Mouse (Mus musculus) embryo, embryonic 10 days (tissue): ENCODE data around the gene Smc1a.

ENCODE experiments used
- DNase-seq: peaks from one replicate; pipeline ENCODE4 v3.0.0-alpha.2; 2015; ENCODE audit warnings: low spot score

Gene Smc1a

GRCm38 (mm10) chrX:152016151-152017145 lies at the start of gene Smc1a, which contains the start of gene Ribc1:
Gene Smc1a (plus strand): TSS chrX:152016428.
Gene Ribc1 (minus strand): TSS chrX:152016295.
- DNase-seq: peak; percentile 94

GRCm38 (mm10) chrX:151999006-151999710 lies 17.1 kb upstream of the Smc1a start:
- DNase-seq: no peak

DNA sequence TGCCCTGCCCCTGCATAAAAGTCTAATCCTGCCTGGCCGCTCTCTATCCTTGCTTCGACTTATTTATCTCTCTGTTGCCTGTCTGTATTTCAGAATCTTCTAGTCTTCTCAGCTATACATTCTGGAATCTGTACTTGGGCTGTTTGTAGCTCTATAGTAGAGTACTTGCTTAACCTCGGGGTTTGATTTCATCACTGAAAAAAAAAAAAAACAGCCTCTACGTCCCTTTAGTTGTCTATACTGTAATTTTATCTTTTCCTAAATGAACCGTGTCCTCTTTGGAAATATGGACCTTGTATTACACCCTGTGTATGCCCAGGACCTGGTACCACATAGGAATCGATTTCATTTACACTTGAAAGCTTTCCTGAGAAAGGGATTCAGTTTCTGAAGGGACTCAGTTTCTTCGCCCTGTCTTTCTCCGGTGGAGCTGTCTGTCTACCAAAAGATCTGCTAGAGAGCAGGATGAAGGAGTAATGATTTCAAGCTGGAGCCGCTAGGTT lies 15.0 kb upstream of the Smc1a start:
- no peak for DNase-seq

DNA sequence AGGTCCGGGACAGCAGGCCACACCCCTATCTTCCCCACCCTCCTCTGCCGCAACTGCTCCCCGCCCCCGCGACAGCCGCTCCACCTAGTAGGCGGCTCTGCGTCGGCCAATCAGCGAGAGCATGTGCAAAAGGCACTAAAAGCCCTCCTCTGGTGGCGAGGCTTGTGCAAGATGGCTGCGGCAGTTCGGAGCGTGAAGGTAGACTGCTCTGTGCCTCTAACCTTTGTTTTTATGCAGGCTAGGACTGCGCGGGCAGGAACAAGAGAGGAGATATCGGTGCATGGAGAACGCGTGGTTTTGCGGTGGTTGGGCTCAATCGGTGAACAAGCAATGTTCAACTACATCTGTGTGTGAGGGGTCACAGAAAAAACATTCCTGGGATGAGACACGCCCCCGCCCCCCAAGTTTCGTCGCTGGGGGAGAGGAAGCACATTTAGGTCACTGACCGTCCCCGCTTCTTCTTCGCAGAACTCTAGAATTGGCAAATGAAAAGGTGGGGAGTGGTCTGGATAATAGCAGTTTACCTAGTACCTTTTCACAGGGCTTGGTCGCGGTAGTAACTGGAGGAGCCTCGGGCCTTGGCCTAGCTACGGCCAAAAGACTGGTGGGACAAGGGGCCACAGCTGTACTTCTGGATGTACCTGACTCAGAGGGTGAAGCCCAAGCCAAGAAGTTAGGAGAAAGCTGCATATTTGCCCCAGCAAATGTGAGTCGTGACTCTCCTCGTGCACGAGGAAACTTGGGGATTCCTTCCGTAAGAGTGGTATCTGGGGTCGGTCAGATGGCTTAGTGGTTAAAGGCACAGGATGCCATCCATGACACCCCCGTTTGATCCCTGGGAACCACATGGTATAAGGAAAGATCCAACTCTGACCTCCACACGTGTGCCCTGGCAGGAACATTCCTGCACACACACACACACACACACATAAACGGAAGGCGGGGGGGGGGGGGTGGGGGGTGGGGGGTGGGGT lies 14.2 kb upstream of the Smc1a start, which contains the start of gene Hsd17b10:
TSS of gene Hsd17b10 (plus strand) at position 109 of the 974 bp plus-strand sequence.
- peak; percentile 87 for DNase-seq

DNA sequence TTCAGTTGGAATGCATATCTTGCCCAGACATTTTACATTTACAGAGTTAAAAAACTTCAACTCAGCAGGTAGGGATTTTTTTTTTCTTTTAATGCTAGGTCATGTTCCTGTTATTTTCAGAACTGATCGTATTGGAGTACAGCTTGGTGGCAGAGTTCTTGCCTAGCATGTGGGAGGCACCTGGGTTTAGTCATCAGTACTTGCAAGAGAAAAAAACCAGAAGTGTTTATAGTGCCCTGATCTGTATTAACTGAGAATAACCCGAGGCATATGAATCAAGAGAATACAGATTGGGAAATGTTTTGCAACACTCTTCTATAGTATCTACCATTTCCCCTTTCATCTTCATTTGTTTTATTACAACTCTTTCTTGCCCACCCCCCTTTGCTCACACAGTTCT lies 13.4 kb upstream of the Smc1a start:
- DNase-seq: no peak

GRCm38 (mm10) chrX:152007863-152008262 lies 8.4 kb upstream of the Smc1a start:
- DNase-seq: no peak

DNA sequence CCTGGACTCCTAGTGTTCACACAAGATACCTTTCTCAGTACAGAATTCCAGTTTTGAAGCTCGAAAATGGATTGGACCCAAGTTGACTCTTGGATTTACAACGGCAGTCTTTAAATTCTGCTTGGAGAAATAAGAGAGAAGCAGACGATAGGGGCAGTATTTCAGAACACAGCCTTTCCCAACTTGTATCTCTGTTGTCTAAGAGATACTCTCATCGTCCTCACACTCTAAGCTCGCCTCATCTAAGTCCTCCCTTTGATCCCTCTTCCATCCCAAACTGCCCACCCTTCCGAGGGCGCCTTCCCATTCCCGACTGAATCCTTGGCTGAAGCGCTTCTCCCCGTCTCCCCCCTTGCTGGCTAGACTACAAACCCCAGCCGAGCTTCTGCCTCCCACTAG lies 477 bp upstream of the Smc1a start:
- no peak for DNase-seq

DNA sequence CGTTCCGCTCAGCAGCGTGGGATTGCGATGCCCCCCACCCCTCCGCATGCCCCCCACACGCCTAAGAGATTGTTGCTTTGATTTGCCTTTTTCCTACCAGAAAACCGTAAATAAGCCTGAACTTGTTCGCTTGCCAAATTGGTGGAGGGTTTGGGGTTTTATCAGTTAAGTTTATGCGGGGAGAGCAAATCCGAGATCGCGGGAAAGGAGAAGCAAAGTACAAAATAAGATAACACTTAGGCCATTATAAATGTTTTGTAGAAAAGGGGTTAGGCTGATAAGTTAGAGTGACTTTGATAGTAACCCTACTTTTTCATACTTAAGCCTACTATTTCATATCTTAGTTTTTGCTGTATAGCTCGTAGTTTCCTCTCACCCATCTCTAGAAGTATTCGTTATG lies 958 bp downstream of the Smc1a start:
- DNase-seq: no peak

- no peak for DNase-seq
Measured at GRCm38 (mm10) chrX:152019294-152019693, 3.1 kb downstream of the Smc1a start.

GRCm38 (mm10) chrX:152039865-152040264 lies 23.6 kb downstream of the Smc1a start:
- DNase-seq: no peak

DNA sequence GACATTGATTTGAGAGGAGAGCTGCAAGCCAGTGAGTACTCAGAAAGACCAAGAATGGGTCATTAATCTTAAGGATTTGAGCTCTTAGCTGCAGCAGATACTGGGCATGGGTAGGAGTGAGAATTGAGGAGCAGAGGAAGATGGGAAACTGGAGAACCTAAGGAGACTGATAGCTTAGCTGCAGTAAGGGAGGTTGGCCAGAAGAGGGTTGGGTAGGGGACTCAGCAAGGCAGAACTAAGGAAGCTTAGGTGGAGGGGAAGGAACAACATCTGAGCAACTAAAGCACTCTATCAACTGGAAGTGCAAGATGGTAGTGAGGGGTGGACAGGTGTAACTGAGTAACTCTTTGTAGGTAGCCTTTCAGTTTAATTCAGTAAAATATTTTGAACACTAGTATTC lies 31.0 kb downstream of the Smc1a start:
- DNase-seq: no peak

GRCm38 (mm10) chrX:152052546-152052945 lies 36.3 kb downstream of the Smc1a start:
- no peak for DNase-seq

GRCm38 (mm10) chrX:152054094-152054493 lies 37.9 kb downstream of the Smc1a start:
- DNase-seq: no peak

- DNase-seq: no peak
Measured at GRCm38 (mm10) chrX:152065674-152066073, 49.4 kb downstream of the Smc1a start.

- DNase-seq: no peak
Measured at GRCm38 (mm10) chrX:152067789-152068188, 51.6 kb downstream of the Smc1a start.

DNA sequence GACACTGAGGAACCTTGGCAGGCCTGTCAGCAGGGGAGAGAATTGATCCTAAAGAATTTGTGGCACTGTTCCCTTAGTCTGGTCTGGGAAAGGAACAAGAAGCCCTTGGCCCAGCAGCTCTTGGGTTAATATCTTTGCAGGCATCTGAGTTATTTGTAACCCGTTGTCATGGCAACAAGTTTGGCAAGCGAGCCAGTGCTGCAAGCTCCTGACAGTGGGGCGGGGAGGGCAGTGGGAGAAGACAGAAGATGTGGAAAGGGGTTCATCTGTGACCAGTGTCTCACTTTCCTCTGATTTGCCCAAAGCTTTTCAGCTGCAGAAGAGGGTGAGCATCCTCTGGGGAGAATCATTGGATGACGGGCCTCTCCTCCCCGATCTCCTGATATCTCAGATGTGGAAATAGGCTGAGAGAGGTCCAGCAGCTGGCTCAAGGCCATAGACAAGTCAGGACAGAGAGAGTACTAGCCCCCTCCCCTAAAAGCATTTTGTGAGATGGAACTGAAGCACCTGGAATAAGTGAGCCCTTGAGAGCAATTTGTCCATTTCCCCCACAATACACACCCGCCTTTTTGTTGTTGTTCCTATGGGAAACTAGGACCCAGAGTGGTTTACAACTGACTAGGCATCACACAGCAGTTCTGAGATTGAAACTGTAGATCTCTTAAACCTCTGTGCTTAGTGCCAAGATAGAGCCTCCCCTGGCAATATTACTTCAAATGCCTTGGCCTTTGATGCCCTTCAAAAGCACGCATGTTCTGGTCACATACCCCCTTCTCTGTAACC lies 73.8 kb downstream of the Smc1a start:
- peak; percentile 66 for DNase-seq

DNA sequence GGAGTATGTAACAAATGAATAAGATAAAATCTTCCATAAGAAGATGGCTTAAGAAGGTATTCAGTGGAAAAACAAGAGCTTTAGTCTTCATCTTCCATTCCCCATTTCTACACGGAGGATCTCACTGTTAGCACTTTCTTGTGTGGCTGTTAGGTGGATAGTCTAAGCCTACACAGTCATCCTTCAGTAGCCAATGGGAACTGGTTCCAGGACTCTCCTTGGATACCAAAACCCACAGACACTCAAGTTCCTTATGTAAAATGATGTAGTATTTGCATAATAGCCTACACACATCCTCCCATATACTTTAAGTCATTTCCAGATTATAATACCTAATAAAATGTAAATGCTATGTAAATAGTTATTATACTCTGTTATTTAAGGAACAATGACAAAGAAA lies 81.3 kb downstream of the Smc1a start:
- no peak for DNase-seq
